Mouse (Mus musculus): ENCODE data around the gene Plpp1.

The Plpp1 gene

GRCm38 (mm10) chr13:112800597-112801380 is at the start of gene Plpp1:
Gene Plpp1, plus strand, starts transcription at chr13:112800792.
- DNase-seq (ENCODE audit: low read depth, low spot score): peak; percentile 97

GRCm38 (mm10) chr13:112751454-112752308 is 48.9 kb upstream of the Plpp1 start:
- peak; percentile 34 for DNase-seq (ENCODE audit: low read depth, low spot score)

- DNase-seq (ENCODE audit: low read depth, low spot score): no peak
Observed at GRCm38 (mm10) chr13:112752309-112752975, 48.1 kb upstream of the Plpp1 start.

GRCm38 (mm10) chr13:112753522-112753921 is 47.1 kb upstream of the Plpp1 start:
- no peak for DNase-seq (ENCODE audit: low read depth, low spot score)

GRCm38 (mm10) chr13:112754871-112755270 is 45.7 kb upstream of the Plpp1 start:
- DNase-seq (ENCODE audit: low read depth, low spot score): peak; percentile 27

- DNase-seq (ENCODE audit: low read depth, low spot score): peak; percentile 21
Observed at GRCm38 (mm10) chr13:112755507-112756010, 45.0 kb upstream of the Plpp1 start.

- no peak for DNase-seq (ENCODE audit: low read depth, low spot score)
Observed at GRCm38 (mm10) chr13:112757395-112757794, 43.2 kb upstream of the Plpp1 start.

GRCm38 (mm10) chr13:112758546-112759090 is 42.0 kb upstream of the Plpp1 start:
- DNase-seq (ENCODE audit: low read depth, low spot score): peak; percentile 45

GRCm38 (mm10) chr13:112759364-112759763 is 41.2 kb upstream of the Plpp1 start:
- no peak for DNase-seq (ENCODE audit: low read depth, low spot score)

GRCm38 (mm10) chr13:112759777-112760537 is 40.6 kb upstream of the Plpp1 start:
- DNase-seq (ENCODE audit: low read depth, low spot score): no peak

- DNase-seq (ENCODE audit: low read depth, low spot score): no peak
Observed at GRCm38 (mm10) chr13:112760538-112760881, 40.1 kb upstream of the Plpp1 start.

- DNase-seq (ENCODE audit: low read depth, low spot score): no peak
Observed at GRCm38 (mm10) chr13:112761787-112762186, 38.8 kb upstream of the Plpp1 start.

GRCm38 (mm10) chr13:112762548-112762947 is 38.0 kb upstream of the Plpp1 start:
- no peak for DNase-seq (ENCODE audit: low read depth, low spot score)

- no peak for DNase-seq (ENCODE audit: low read depth, low spot score)
Observed at GRCm38 (mm10) chr13:112763531-112764091, 37.0 kb upstream of the Plpp1 start.

GRCm38 (mm10) chr13:112764556-112764955 is 36.0 kb upstream of the Plpp1 start:
- DNase-seq (ENCODE audit: low read depth, low spot score): no peak

- no peak for DNase-seq (ENCODE audit: low read depth, low spot score)
Observed at GRCm38 (mm10) chr13:112765654-112766053, 34.9 kb upstream of the Plpp1 start.

GRCm38 (mm10) chr13:112770528-112771328 is 29.9 kb upstream of the Plpp1 start:
- DNase-seq (ENCODE audit: low read depth, low spot score): no peak

- DNase-seq (ENCODE audit: low read depth, low spot score): no peak
Observed at GRCm38 (mm10) chr13:112771447-112772208, 29.0 kb upstream of the Plpp1 start.

GRCm38 (mm10) chr13:112772252-112772651 is 28.3 kb upstream of the Plpp1 start:
- DNase-seq (ENCODE audit: low read depth, low spot score): no peak
